Mouse (Mus musculus) MEL (cell line): ENCODE measurements at regions not wholly inside any gene's neighbourhood (a gene's known extent, or its start where the extent isn't known, plus 50 kb on each side); places are given as distances from the start of the nearest gene placed in this dataset.

Experiments
- DNase-seq: peaks from one replicate; pipeline ENCODE4 v3.0.0; 2011; ENCODE audit warnings: low read depth, low spot score
- H3K27ac ChIP-seq: 2 replicates; pipeline ENCODE4 v1.5.1; 2012; ENCODE audit warnings: low read depth, mild to moderate bottlenecking, control low read depth, low read length, moderate library complexity; ENCODE audit not compliant: control insufficient read depth
- H3K27me3 ChIP-seq, 2 experiments: fragments of 150-350 bp in 1 of 2; sonication (generic) in 1 of 2; 2 replicates each; pipeline ENCODE4 v1.6.1; 2012; ENCODE audit warnings: low read length in 2 of 2, mild to moderate bottlenecking in 2 of 2, improper control_type of control experiment in 1 of 2, moderate library complexity in 1 of 2; ENCODE audit not compliant: insufficient read depth in 2 of 2, control insufficient read depth in 1 of 2
- H3K36me3 ChIP-seq, 2 experiments: 2 replicates each; pipeline ENCODE4 v1.6.1; 2012 to 2014; ENCODE audit warnings: low read length in 2 of 2, improper control_type of control experiment in 1 of 2, inconsistent platforms in 1 of 2, mild to moderate bottlenecking in 1 of 2; ENCODE audit not compliant: insufficient read depth in 2 of 2, control insufficient read depth in 1 of 2
- H3K4me1 ChIP-seq, 2 experiments: fragments of 150-350 bp in 1 of 2; sonication (generic) in 1 of 2; 2 replicates each; pipeline ENCODE4 v1.6.1; 2012; ENCODE audit warnings: low read length in 2 of 2, improper control_type of control experiment in 1 of 2, mild to moderate bottlenecking in 1 of 2; ENCODE audit not compliant: insufficient read depth in 2 of 2, control insufficient read depth in 1 of 2
- H3K4me3 ChIP-seq, 2 experiments: fragments of 150-350 bp in 1 of 2; sonication (generic) in 1 of 2; 2 replicates each; pipeline ENCODE4 v1.5.1; 2012; ENCODE audit warnings: low read depth in 2 of 2, low read length in 2 of 2, mild to moderate bottlenecking in 2 of 2, moderate library complexity in 2 of 2, control low read depth in 1 of 2, improper control_type of control experiment in 1 of 2; ENCODE audit not compliant: control insufficient read depth in 1 of 2, insufficient read depth in 1 of 2
- H3K79me2 ChIP-seq: 2 replicates; pipeline ENCODE4 v1.6.1; 2012; ENCODE audit warnings: mild to moderate bottlenecking, low read length, moderate library complexity; ENCODE audit not compliant: control insufficient read depth, poor library complexity, insufficient read depth
- H3K9ac ChIP-seq: 2 replicates; pipeline ENCODE4 v1.6.1; 2012; ENCODE audit warnings: low read depth, mild to moderate bottlenecking, control low read depth, low read length, moderate library complexity; ENCODE audit not compliant: control insufficient read depth, poor library complexity, severe bottlenecking
- H3K9me3 ChIP-seq: fragments of 150-350 bp; sonication (generic); replicated peaks from 2 replicates; pipeline ENCODE4 v1.6.1; 2012; ENCODE audit warnings: mild to moderate bottlenecking, low read length, improper control_type of control experiment, moderate library complexity; ENCODE audit not compliant: insufficient read depth
- BHLHE40 ChIP-seq: IDR thresholded peaks from 2 replicates; pipeline ENCODE4 v1.6.1; 2012; ENCODE audit warnings: low read depth, mild to moderate bottlenecking, inconsistent platforms, low read length, improper control_type of control experiment, borderline replicate concordance
- CHD2 ChIP-seq: IDR thresholded peaks from 2 replicates; pipeline ENCODE4 v1.6.1; 2011; ENCODE audit warnings: low read length, improper control_type of control experiment
- E2F4 ChIP-seq: IDR thresholded peaks from 2 replicates; pipeline ENCODE4 v1.6.1; 2011; ENCODE audit warnings: low read depth, low read length, improper control_type of control experiment, borderline replicate concordance
- ELF1 ChIP-seq: IDR thresholded peaks from 2 replicates; pipeline ENCODE4 v1.6.1; 2014; ENCODE audit warnings: low read depth, mild to moderate bottlenecking, inconsistent platforms, low read length, improper control_type of control experiment, moderate library complexity
- EP300 ChIP-seq, 2 experiments: IDR thresholded peaks; 2 replicates each; pipeline ENCODE4 v1.6.1; 2011; ENCODE audit warnings: improper control_type of control experiment in 2 of 2, low read length in 2 of 2, low read depth in 1 of 2, mild to moderate bottlenecking in 1 of 2
- ETS1 ChIP-seq: IDR thresholded peaks from 2 replicates; pipeline ENCODE4 v1.6.1; 2012; ENCODE audit warnings: low read depth, mild to moderate bottlenecking, inconsistent platforms, low read length, improper control_type of control experiment, moderate library complexity
- GABPA ChIP-seq: IDR thresholded peaks from 2 replicates; pipeline ENCODE4 v1.6.1; 2012; ENCODE audit warnings: low read depth, mild to moderate bottlenecking, inconsistent platforms, low read length, improper control_type of control experiment, moderate library complexity
- GATA1 ChIP-seq: IDR thresholded peaks from 2 replicates; pipeline ENCODE4 v1.6.1; 2011; ENCODE audit warnings: low read depth, low read length, improper control_type of control experiment
- JUND ChIP-seq: IDR thresholded peaks from 2 replicates; pipeline ENCODE4 v1.6.1; 2011; ENCODE audit warnings: low read depth, mild to moderate bottlenecking, improper control_type of control experiment, low read length
- MEF2A ChIP-seq: IDR thresholded peaks from 2 replicates; pipeline ENCODE4 v1.6.1; 2014; ENCODE audit warnings: low read depth, mild to moderate bottlenecking, inconsistent platforms, low read length, improper control_type of control experiment; ENCODE audit not compliant: poor library complexity, insufficient replicate concordance, severe bottlenecking; ENCODE audit errors: extremely low read depth
- MYB ChIP-seq: IDR thresholded peaks from 2 replicates; pipeline ENCODE4 v1.6.1; 2011; ENCODE audit warnings: mild to moderate bottlenecking, low read depth, low read length, improper control_type of control experiment
- MYC ChIP-seq: IDR thresholded peaks from 2 replicates; pipeline ENCODE4 v1.6.1; 2011; ENCODE audit warnings: low read depth, mild to moderate bottlenecking, low read length, improper control_type of control experiment, moderate library complexity
- NELFE ChIP-seq: IDR thresholded peaks from 2 replicates; pipeline ENCODE4 v1.6.1; 2011; ENCODE audit warnings: low read depth, low read length, improper control_type of control experiment
- NRF1 ChIP-seq: IDR thresholded peaks from 2 replicates; pipeline ENCODE4 v1.6.1; 2014; ENCODE audit warnings: low read depth, mild to moderate bottlenecking, inconsistent platforms, low read length, improper control_type of control experiment, moderate library complexity; ENCODE audit not compliant: poor library complexity, insufficient read depth, severe bottlenecking
- POLR2A ChIP-seq, 2 experiments: IDR thresholded peaks; 2 replicates each; pipeline ENCODE4 v1.6.1; 2011 to 2012; ENCODE audit warnings: low read length in 2 of 2, mild to moderate bottlenecking in 2 of 2, control low read depth in 1 of 2, improper control_type of control experiment in 1 of 2, low read depth in 1 of 2, moderate library complexity in 1 of 2; ENCODE audit not compliant: control insufficient read depth in 1 of 2, insufficient read depth in 1 of 2, poor library complexity in 1 of 2
- RAD21 ChIP-seq: IDR thresholded peaks from 2 replicates; pipeline ENCODE4 v1.6.1; 2011; ENCODE audit warnings: mild to moderate bottlenecking, low read depth, low read length, improper control_type of control experiment
- RCOR1 ChIP-seq: IDR thresholded peaks from 2 replicates; pipeline ENCODE4 v1.6.1; 2012; ENCODE audit warnings: low read depth, mild to moderate bottlenecking, inconsistent platforms, low read length, improper control_type of control experiment
- SMC3 ChIP-seq: IDR thresholded peaks from 2 replicates; pipeline ENCODE4 v1.6.1; 2011; ENCODE audit warnings: low read depth, low read length, improper control_type of control experiment
- TAL1 ChIP-seq: IDR thresholded peaks from 2 replicates; pipeline ENCODE4 v1.6.1; 2012; ENCODE audit warnings: mild to moderate bottlenecking, inconsistent platforms, low read length, moderate library complexity, mixed read lengths
- TCF12 ChIP-seq: IDR thresholded peaks from 2 replicates; pipeline ENCODE4 v1.6.1; 2014; ENCODE audit warnings: low read depth, mild to moderate bottlenecking, inconsistent platforms, low read length, improper control_type of control experiment, moderate library complexity
- ZKSCAN1 ChIP-seq: IDR thresholded peaks from 2 replicates; pipeline ENCODE4 v1.6.1; 2012; ENCODE audit warnings: low read depth, mild to moderate bottlenecking, inconsistent platforms, low read length, improper control_type of control experiment, moderate library complexity
- ZMIZ1 ChIP-seq: IDR thresholded peaks from 2 replicates; pipeline ENCODE4 v1.6.1; 2012; ENCODE audit warnings: low read depth, mild to moderate bottlenecking, inconsistent platforms, low read length, improper control_type of control experiment, moderate library complexity
- ZNF384 ChIP-seq: IDR thresholded peaks from 2 replicates; pipeline ENCODE4 v1.6.1; 2012; ENCODE audit warnings: low read depth, mild to moderate bottlenecking, inconsistent platforms, low read length, improper control_type of control experiment

DNA sequence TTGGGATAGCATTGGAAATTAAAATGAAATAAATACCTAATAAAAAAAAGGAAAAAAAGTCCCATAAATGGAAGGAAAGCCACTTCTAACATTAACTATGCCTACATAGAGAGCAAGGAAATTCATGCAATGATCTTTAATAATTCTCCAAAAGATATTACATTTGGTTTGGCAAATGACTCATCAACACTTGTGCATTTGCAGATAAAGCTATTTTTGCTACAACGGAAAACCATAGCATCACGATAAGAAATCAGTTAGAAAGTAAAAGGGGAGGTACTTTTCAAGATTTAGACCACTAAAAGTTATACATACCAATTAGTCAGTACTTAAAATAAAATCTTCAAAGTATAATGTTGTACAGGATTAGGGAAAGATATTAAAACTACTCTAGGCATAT is 109.4 kb upstream of the Tom1l1 start:
- no peak overlapping the region for H3K4me3 ChIP-seq
- TF ChIP-seq TAL1 = no peak
- no peak for TF ChIP-seq ZKSCAN1
- TF ChIP-seq BHLHE40 = peak; percentile 8; the same call in 1 of the 2 replicates
- TF ChIP-seq GABPA = no peak
- peak; percentile 69 for TF ChIP-seq ETS1
- peak; percentile 61; the same call in 1 of the 2 replicates for TF ChIP-seq RCOR1
- peak; percentile 78 for TF ChIP-seq GATA1
- TF ChIP-seq TCF12 = peak; percentile 80
- 0 out of 2 replicates have a peak, but pooled peaks have one; percentile 46 for TF ChIP-seq JUND
- TF ChIP-seq MEF2A = peak; percentile 95
- TF ChIP-seq MYB = peak; percentile 54; the same call in 1 of the 2 replicates
- peak; percentile 80 to 85; a peak in 3 of 4 replicates for TF ChIP-seq EP300 (IDR thresholded peaks at IDR 0.05; ENCODE audit: low read depth in 1 of 2, low read length in 2 of 2)
- no peaks in the 10 kb centered on the region; a peak in 1 of 4 replicates for H3K4me1 ChIP-seq
- peaks cover 0 to 4% of the 10 kb centered on the region in 2 experiments; a peak in 2 of 4 replicates for H3K36me3 ChIP-seq
- H3K9ac ChIP-seq = no peak overlapping the region
- peak; percentile 34 for DNase-seq
- no peak overlapping the region for H3K27ac ChIP-seq
- no peaks in the 10 kb centered on the region for H3K79me2 ChIP-seq
- no peaks in the 10 kb centered on the region for H3K9me3 ChIP-seq
- H3K27me3 ChIP-seq = no peaks in the 10 kb centered on the region

GRCm38 (mm10) chr11:90783537-90783936 is 95.4 kb upstream of the Tom1l1 start:
- Histone ChIP-seq H3K27me3 (no peaks in the 10 kb centered on the region), H3K27ac (no peak overlapping the region)
- TF ChIP-seq SMC3 = no peak
- no peak for TF ChIP-seq CHD2
- TF ChIP-seq MYC = no peak
- no peak for TF ChIP-seq ZMIZ1
- no peak for TF ChIP-seq NRF1
- TF ChIP-seq GATA1 = no peak
- no peak for TF ChIP-seq ELF1
- TF ChIP-seq GABPA = no peak
- no peak for TF ChIP-seq ZNF384
- TF ChIP-seq POLR2A (IDR thresholded peaks at IDR 0.05; ENCODE audit: control insufficient read depth in 1 of 2, insufficient read depth in 1 of 2, low read depth in 1 of 2, low read length in 2 of 2, poor library complexity in 1 of 2) = no peak
- TF ChIP-seq ZKSCAN1 = no peak
- TF ChIP-seq E2F4 = no peak
- TF ChIP-seq NELFE = no peak
- no peak for TF ChIP-seq EP300 (IDR thresholded peaks at IDR 0.05; ENCODE audit: low read depth in 1 of 2, low read length in 2 of 2)
- TF ChIP-seq RAD21 = no peak
- TF ChIP-seq, all 39 proteins: peak for 0
- no peaks in the 10 kb centered on the region for H3K36me3 ChIP-seq
- no peak overlapping the region for H3K9ac ChIP-seq
- no peaks in the 10 kb centered on the region for H3K9me3 ChIP-seq
- H3K4me1 ChIP-seq = no peaks in the 10 kb centered on the region
- DNase-seq = no peak
- H3K79me2 ChIP-seq = no peaks in the 10 kb centered on the region
- H3K4me3 ChIP-seq = no peak overlapping the region
